Mouse (Mus musculus) kidney, adult 2 months (tissue): Measurements from ENCODE around the gene Trpm3.

Experiments
- CTCF ChIP-seq: fragments of 200-500 bp; conservative IDR thresholded peaks from 2 replicates; pipeline ENCODE4 v1.5.1; 2011; ENCODE audit warnings: low read depth, mild to moderate bottlenecking, control low read depth, low read length, moderate library complexity, mixed read lengths; ENCODE audit not compliant: insufficient read depth, insufficient read length
- POLR2A ChIP-seq: fragments of 200-500 bp; IDR thresholded peaks from one replicate; pipeline ENCODE4 v1.6.1; 2011; ENCODE audit warnings: low read depth, low read length, control low read depth

GRCm38 (mm10) chr19:22739240-22739639 is 600.4 kb downstream of the Trpm3 start:
- no peak for TF ChIP-seq CTCF
- no peak for TF ChIP-seq POLR2A
